Mouse (Mus musculus) liver, adult 2 months (tissue): ENCODE measurements around the gene Aldh1a2.

ENCODE experiments used
- CTCF ChIP-seq: fragments of 200-500 bp; IDR thresholded peaks from 2 replicates; pipeline ENCODE4 v1.5.1; 2011; ENCODE audit warnings: low read depth, low read length, control low read depth
- POLR2A ChIP-seq: fragments of 200-500 bp; IDR thresholded peaks from 2 replicates; pipeline ENCODE4 v1.6.1; 2011; ENCODE audit warnings: low read length, control low read depth; ENCODE audit not compliant: insufficient read depth; ENCODE audit errors: extremely low read depth

DNA sequence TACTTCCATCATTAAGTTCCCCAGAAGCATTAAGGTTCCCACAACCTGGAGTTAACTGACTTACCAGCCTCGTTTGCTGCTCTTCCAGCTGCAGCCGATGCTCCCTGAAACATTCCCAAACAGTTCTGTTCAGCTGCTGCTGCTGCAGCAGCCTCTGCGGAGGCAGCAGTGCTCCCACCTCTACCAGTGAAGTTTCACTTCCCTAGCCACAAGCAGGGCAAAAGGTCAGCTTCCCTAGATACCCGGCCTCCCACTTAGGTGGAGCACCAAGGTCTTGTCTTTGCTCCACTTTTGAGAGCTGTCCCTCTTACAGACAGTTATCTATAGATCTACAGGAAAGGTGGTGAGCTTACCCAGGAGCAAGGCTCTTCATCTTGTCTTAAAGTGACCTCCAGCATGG, 2.0 kb upstream of the Aldh1a2 start:
- no peak for TF ChIP-seq POLR2A
- no peak for TF ChIP-seq CTCF
